In the genomic region with DNA sequence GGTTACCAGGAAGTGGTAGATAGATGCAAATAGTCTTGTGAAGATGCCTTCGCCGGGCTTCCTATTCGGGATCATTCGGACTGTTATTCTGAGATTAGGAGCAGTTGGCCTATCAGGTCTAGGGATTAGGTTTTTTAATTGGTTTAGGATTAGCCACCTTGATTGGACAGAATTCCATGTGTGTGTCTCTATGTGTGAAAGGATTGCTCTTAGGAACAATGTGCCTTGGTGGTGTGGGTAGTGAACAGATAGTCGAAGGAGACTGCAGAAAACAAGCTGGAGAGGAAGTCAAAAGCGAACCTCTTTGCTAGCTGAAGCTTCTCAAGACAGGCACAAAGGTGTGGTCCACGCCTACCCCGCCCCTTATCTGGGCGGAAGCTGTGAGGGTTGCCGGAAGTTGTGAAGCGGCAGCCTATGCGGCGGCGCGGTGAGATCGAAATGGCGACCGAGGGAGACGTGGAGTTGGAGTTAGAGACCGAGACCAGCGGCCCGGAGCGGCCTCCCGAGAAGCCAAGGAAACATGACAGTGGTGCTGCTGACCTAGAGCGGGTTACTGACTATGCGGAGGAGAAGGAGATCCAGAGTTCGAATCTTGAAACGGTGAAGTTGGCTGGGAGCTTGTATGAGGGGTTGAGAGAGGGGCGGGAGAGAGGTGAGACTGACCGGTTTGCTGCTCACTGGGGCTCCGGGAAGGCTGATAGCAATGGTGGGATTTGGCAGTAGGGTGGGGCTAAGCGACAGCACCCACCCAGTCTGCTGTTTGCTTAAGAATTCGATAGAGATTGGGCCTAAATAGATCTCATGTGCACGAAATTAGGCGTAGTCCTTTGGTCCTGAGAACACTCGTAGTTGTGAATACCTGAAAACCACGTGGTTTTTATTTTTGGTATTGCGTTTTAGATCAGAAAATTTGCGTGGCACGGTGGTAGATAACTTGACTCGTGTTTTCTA, we compare ENCODE assay signal across 8 mouse cellular contexts. TPM values are rescaled to one million over a fixed set of nuclear protein-coding genes. Genes with fewer than 3 reads are reported as not detected.
A peak's percentile ranks its signal among the peaks of the same experiment; 100 is the strongest.
DNase-seq lines count a peak whose midpoint lies in the region; ATAC-seq lines count a peak whose summit lies in the region.

A gene (minus strand): TSS at position 90 of the 951 bp plus-strand sequence.

- 6% methylated on average over 41 of the region's 41 CpGs for WGBS in hindbrain, embryonic 13.5 days

- peaks cover 24% of the 10 kb centered on the region for H3K4me1 ChIP-seq in hindbrain, embryonic 13.5 days (replicated peaks)

- peak within 1 kb of the TSS; percentile 83 for H3K9ac ChIP-seq in hindbrain, embryonic 13.5 days

- H3K27ac ChIP-seq in hindbrain, embryonic 13.5 days, result peak within 1 kb of the TSS; percentile 76

- no peaks in the 10 kb centered on the region for H3K9me3 ChIP-seq in hindbrain, embryonic 13.5 days

- H3K36me3 ChIP-seq in hindbrain, embryonic 13.5 days, result peaks cover 46% of the 10 kb centered on the region

- no peaks in the 10 kb centered on the region for H3K27me3 ChIP-seq in hindbrain, embryonic 13.5 days

- H3K4me3 ChIP-seq in hindbrain, embryonic 13.5 days, result peak within 1 kb of the TSS; percentile 78

- DNase-seq in T-cell, adult 2 months (ENCODE audit: low spot score), result peak; percentile 93
- peak; percentile 81 to 88 for DNase-seq in cerebellum, postnatal 25 days
- DNase-seq in frontal cortex, postnatal 14 days (ENCODE audit: low spot score in 2 of 2), result peak; percentile 73 to 79
- DNase-seq in layer of hippocampus, postnatal 25 days (ENCODE audit: extremely low spot score in 1 of 2, low spot score in 1 of 2), result peak; percentile 65 to 68
- DNase-seq in lung, postnatal 25 days (ENCODE audit: low spot score), result peak; percentile 90
- peak; percentile 84 for DNase-seq in retina, adult 2 months (ENCODE audit: low read depth, low spot score)
- DNase-seq in thymus, postnatal 25 days, result peak; percentile 88

- peak within 1 kb of the TSS; percentile 70 for H3K4me2 ChIP-seq in hindbrain, embryonic 13.5 days

- peak; percentile 91 for ATAC-seq in hindbrain, embryonic 13.5 days (ENCODE audit: low FRiP score)

RNA-seq across cellular contexts. Expression of the gene that starts here (rescaled TPM):
- polyA plus RNA-seq in hindbrain, embryonic 13.5 days (2015; fragmentation: Nextera tagmentation; extraction: Ambion mirVana), result 1.3 TPM in 2 replicates
- under 1 TPM; 0.63 to 0.64 TPM for total RNA-seq in layer of hippocampus, postnatal 25 days (2021)

Comparison
In these comparisons a context has a peak if more than half of its experiments do, and no peak if none do; other contexts are left out.
1. Peak in every context shown above with its lines: DNase-seq, ATAC-seq, H3K4me3 ChIP-seq and H3K27ac ChIP-seq.
2. Peak in DNase-seq in layer of hippocampus, postnatal 25 days; RNA of the gene not detected or under 1 TPM.